Mouse (Mus musculus): ENCODE data around the gene Pfdn5. TPM values are rescaled to one million over a fixed set of nuclear protein-coding genes. Genes with fewer than 3 reads are reported as not detected.

Gene Pfdn5
- polyA plus RNA-seq, 1 experiment: 378 TPM

- TF ChIP-seq MYOG (IDR thresholded peaks at IDR 0.05; ENCODE audit: control insufficient read depth, extremely low read depth, insufficient read length) (no peak), FOSL1 (IDR thresholded peaks at IDR 0.05; ENCODE audit: insufficient read depth, low read length, poor library complexity, severe bottlenecking) (no peak), MAX (IDR thresholded peaks at IDR 0.05) (no peak), CEBPB (IDR thresholded peaks at IDR 0.05; ENCODE audit: low read depth) (no peak), CTCF (IDR thresholded peaks at IDR 0.05; ENCODE audit: control insufficient read depth, insufficient read depth, insufficient read length) (no peak), USF1 (IDR thresholded peaks at IDR 0.05; ENCODE audit: low read depth) (no peak), MYOD1 (IDR thresholded peaks at IDR 0.05; ENCODE audit: control insufficient read depth, insufficient read length, low read depth) (no peak)
- peaks cover 14% of the 10 kb centered on the region for H3K79me3 ChIP-seq (ENCODE audit: low read depth)
- H3ac ChIP-seq (ENCODE audit: control insufficient read depth, insufficient read length, low read depth): no peak overlapping the region
- H3K4me3 ChIP-seq (ENCODE audit: insufficient read depth, poor library complexity, severe bottlenecking): no peak overlapping the region
- peaks cover 25% of the 10 kb centered on the region for H3K79me2 ChIP-seq (ENCODE audit: control insufficient read depth, insufficient read depth)
- peaks cover 14% of the 10 kb centered on the region for H3K36me3 ChIP-seq (ENCODE audit: control insufficient read depth, insufficient read depth)
- H3K27me3 ChIP-seq (ENCODE audit: control insufficient read depth, insufficient read depth, insufficient read length): no peaks in the 10 kb centered on the region
These were observed 26.3 kb downstream of the Pfdn5 start for GRCm38 (mm10) chr15:102352177-102352576.

DNA sequence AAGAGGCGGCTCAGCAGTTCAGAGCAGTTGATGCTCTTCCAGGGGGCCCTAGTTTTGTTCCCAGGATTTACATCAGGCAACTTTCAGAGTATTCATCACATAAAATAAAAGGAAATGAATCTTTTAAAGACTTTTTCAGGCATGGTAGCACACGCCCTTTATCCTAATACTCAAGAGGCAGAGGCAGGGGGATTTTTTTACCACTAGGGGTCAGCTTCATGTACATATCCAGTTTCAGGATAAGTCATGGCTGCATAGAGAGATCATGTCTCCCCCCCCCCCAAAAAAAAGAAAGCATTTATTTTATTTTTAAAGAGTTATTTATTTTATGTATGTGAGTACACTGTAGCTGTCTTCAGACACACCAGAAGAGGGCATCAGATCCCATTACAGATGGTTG is 28.1 kb downstream of the Pfdn5 start:
- Histone ChIP-seq H3K4me3 (ENCODE audit: insufficient read depth, poor library complexity, severe bottlenecking) (no peak overlapping the region), H3K27me3 (ENCODE audit: control insufficient read depth, insufficient read depth, insufficient read length) (no peaks in the 10 kb centered on the region), H3K36me3 (ENCODE audit: control insufficient read depth, insufficient read depth) (no peaks in the 10 kb centered on the region), H3ac (ENCODE audit: control insufficient read depth, insufficient read length, low read depth) (no peak overlapping the region), H3K79me3 (ENCODE audit: low read depth) (peaks cover 11% of the 10 kb centered on the region), H3K79me2 (ENCODE audit: control insufficient read depth, insufficient read depth) (peaks cover 15% of the 10 kb centered on the region)
- TF ChIP-seq USF1 (IDR thresholded peaks at IDR 0.05; ENCODE audit: low read depth) (no peak), MYOG (IDR thresholded peaks at IDR 0.05; ENCODE audit: control insufficient read depth, extremely low read depth, insufficient read length) (no peak), FOSL1 (IDR thresholded peaks at IDR 0.05; ENCODE audit: insufficient read depth, low read length, poor library complexity, severe bottlenecking) (no peak), CEBPB (IDR thresholded peaks at IDR 0.05; ENCODE audit: low read depth) (no peak), MAX (IDR thresholded peaks at IDR 0.05) (no peak), MYOD1 (IDR thresholded peaks at IDR 0.05; ENCODE audit: control insufficient read depth, insufficient read length, low read depth) (no peak), CTCF (IDR thresholded peaks at IDR 0.05; ENCODE audit: control insufficient read depth, insufficient read depth, insufficient read length) (no peak)

DNA sequence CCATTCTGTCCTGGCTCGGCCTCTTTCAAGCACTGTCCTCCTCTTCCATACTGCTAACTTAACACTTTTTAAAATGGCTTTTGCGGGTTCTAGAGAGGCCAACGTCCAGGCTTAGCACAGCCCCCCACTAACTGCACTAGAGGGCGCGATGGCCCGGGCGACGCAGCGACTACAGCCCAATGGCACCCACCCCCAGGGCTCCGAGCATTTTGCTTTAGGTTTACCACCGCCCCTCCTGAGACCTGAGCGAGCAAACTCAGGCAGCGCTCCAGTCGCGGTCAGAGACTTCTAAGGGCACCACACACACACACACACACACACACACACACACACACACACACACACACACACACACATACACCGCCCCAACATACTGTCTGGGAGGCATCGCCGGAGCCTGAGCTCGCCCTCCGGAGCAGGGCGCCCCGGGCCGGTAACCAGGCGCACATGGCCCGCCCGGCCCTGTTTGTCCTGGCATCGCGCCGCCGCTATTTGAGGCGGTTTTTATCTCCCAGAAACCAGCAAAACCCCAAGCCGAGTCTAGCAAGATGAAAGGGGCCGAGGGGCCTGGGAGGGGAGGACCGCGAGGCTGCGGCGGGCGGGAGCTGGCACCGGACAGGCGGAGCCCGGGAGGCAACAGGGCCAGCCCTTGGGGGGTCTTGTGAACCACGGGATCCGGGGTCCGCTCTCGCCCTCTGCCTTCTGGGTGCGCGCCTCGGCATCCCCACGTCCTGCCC is 29.4 kb downstream of the Pfdn5 start:
- peak overlapping the region; percentile 0 for H3ac ChIP-seq (ENCODE audit: control insufficient read depth, insufficient read length, low read depth)
- no peak for TF ChIP-seq MYOG (IDR thresholded peaks at IDR 0.05; ENCODE audit: control insufficient read depth, extremely low read depth, insufficient read length)
- no peak for TF ChIP-seq USF1 (IDR thresholded peaks at IDR 0.05; ENCODE audit: low read depth)
- TF ChIP-seq CTCF (IDR thresholded peaks at IDR 0.05; ENCODE audit: control insufficient read depth, insufficient read depth, insufficient read length): peak; percentile 52
- no peak for TF ChIP-seq FOSL1 (IDR thresholded peaks at IDR 0.05; ENCODE audit: insufficient read depth, low read length, poor library complexity, severe bottlenecking)
- no peak for TF ChIP-seq CEBPB (IDR thresholded peaks at IDR 0.05; ENCODE audit: low read depth)
- no peak for TF ChIP-seq MAX (IDR thresholded peaks at IDR 0.05)
- no peak for TF ChIP-seq MYOD1 (IDR thresholded peaks at IDR 0.05; ENCODE audit: control insufficient read depth, insufficient read length, low read depth)
- no peaks in the 10 kb centered on the region for H3K79me3 ChIP-seq (ENCODE audit: low read depth)
- no peaks in the 10 kb centered on the region for H3K36me3 ChIP-seq (ENCODE audit: control insufficient read depth, insufficient read depth)
- H3K27me3 ChIP-seq (ENCODE audit: control insufficient read depth, insufficient read depth, insufficient read length): no peaks in the 10 kb centered on the region
- peaks cover 2% of the 10 kb centered on the region for H3K79me2 ChIP-seq (ENCODE audit: control insufficient read depth, insufficient read depth)
- no peak overlapping the region for H3K4me3 ChIP-seq (ENCODE audit: insufficient read depth, poor library complexity, severe bottlenecking)

DNA sequence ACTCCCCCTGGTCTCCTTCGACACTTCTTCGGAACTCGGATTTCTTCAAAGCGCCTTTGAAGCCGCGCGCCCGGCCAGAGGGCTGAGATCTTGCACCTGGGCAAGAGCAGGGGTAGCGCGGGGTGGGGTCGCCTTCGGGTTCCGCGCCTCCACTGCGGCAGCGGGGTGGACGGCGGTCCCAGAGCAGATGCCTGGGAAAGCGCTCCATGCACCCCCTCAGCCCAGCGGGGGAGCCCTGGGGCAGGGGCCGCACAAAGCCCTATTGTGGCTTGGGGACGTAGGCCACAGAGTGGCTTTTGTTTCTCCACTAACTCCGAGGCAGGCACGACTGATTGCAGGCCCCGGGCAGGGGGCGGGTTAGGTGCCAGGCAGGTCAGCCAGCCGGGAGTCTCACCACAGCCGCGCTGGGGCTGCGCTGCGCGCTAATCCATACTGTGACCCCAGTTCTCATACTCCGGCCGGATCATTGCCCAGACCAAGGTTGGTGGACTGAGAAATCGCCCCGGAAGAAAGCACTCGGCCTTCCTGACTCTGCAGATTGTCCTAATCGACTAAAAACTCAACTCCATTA is 30.0 kb downstream of the Pfdn5 start:
- Histone ChIP-seq H3ac (ENCODE audit: control insufficient read depth, insufficient read length, low read depth) (no peak overlapping the region), H3K36me3 (ENCODE audit: control insufficient read depth, insufficient read depth) (no peaks in the 10 kb centered on the region), H3K79me3 (ENCODE audit: low read depth) (no peaks in the 10 kb centered on the region), H3K79me2 (ENCODE audit: control insufficient read depth, insufficient read depth) (no peaks in the 10 kb centered on the region), H3K4me3 (ENCODE audit: insufficient read depth, poor library complexity, severe bottlenecking) (no peak overlapping the region), H3K27me3 (ENCODE audit: control insufficient read depth, insufficient read depth, insufficient read length) (no peaks in the 10 kb centered on the region)
- TF ChIP-seq FOSL1 (IDR thresholded peaks at IDR 0.05; ENCODE audit: insufficient read depth, low read length, poor library complexity, severe bottlenecking) (no peak), MYOD1 (IDR thresholded peaks at IDR 0.05; ENCODE audit: control insufficient read depth, insufficient read length, low read depth) (no peak), CEBPB (IDR thresholded peaks at IDR 0.05; ENCODE audit: low read depth) (no peak), MYOG (IDR thresholded peaks at IDR 0.05; ENCODE audit: control insufficient read depth, extremely low read depth, insufficient read length) (no peak), CTCF (IDR thresholded peaks at IDR 0.05; ENCODE audit: control insufficient read depth, insufficient read depth, insufficient read length) (no peak), USF1 (IDR thresholded peaks at IDR 0.05; ENCODE audit: low read depth) (no peak), MAX (IDR thresholded peaks at IDR 0.05) (no peak)

DNA sequence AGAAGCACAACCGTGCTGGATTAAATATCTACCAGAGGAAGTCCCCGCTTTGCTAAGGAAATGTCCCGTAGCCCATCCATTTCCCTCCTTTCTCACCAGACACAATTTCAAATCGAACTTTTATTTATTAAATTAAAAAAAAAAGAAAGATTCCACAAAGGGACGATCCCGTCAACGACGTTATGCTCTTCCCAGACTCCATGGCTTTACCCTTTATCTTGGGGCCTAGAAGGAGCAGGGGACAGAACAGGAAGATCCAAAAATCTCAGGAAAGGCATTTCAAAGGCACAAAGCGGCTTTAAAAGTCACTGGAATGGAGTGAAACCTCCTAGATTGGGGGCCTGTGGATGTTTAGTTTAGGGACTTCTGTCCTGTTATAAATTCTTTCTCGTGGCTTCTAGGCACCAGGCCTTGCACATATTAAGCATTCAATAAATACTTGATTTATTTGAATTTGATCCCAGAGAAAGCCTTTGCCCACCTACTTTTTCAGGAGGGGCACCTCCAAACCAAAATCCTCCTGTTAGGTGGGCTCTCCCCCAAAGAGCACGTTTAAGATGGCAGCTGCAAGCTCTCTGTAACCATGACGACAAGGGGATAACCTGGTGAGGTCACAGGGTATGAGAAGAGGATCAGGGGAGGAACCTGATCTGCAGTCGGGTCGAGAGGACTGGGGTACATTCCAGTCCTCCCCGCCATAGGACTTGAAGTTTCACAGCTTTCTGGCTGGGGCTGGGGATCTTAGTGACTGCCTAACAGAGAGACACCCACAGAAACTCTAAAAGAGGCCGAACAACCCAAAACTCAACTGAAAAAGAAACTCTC is 30.8 kb downstream of the Pfdn5 start:
- Histone ChIP-seq H3K79me3 (ENCODE audit: low read depth) (no peaks in the 10 kb centered on the region), H3K36me3 (ENCODE audit: control insufficient read depth, insufficient read depth) (no peaks in the 10 kb centered on the region), H3K79me2 (ENCODE audit: control insufficient read depth, insufficient read depth) (no peaks in the 10 kb centered on the region), H3K27me3 (ENCODE audit: control insufficient read depth, insufficient read depth, insufficient read length) (no peaks in the 10 kb centered on the region), H3ac (ENCODE audit: control insufficient read depth, insufficient read length, low read depth) (no peak overlapping the region), H3K4me3 (ENCODE audit: insufficient read depth, poor library complexity, severe bottlenecking) (no peak overlapping the region)
- TF ChIP-seq CEBPB (IDR thresholded peaks at IDR 0.05; ENCODE audit: low read depth) (no peak), FOSL1 (IDR thresholded peaks at IDR 0.05; ENCODE audit: insufficient read depth, low read length, poor library complexity, severe bottlenecking) (no peak), MAX (IDR thresholded peaks at IDR 0.05) (no peak)
